Mouse (Mus musculus) MEL (cell line): ENCODE data around the gene Bgn.

Source experiments
- CTCF ChIP-seq, 3 experiments: IDR thresholded peaks in 2 of 3; conservative IDR thresholded peaks in 1 of 3; 2 replicates each; pipeline ENCODE4 v1.5.1; 2011 to 2012; ENCODE audit warnings: low read length in 3 of 3, low read depth in 2 of 3, mild to moderate bottlenecking in 2 of 3, improper control_type of control experiment in 1 of 3, inconsistent platforms in 1 of 3, mixed read lengths in 1 of 3, moderate library complexity in 1 of 3; ENCODE audit not compliant: control insufficient read depth in 1 of 3, insufficient read depth in 1 of 3, poor library complexity in 1 of 3, severe bottlenecking in 1 of 3
- E2F4 ChIP-seq: IDR thresholded peaks from 2 replicates; pipeline ENCODE4 v1.6.1; 2011; ENCODE audit warnings: low read depth, low read length, improper control_type of control experiment, borderline replicate concordance
- ELF1 ChIP-seq: IDR thresholded peaks from 2 replicates; pipeline ENCODE4 v1.6.1; 2014; ENCODE audit warnings: low read depth, mild to moderate bottlenecking, inconsistent platforms, low read length, improper control_type of control experiment, moderate library complexity
- EP300 ChIP-seq, 2 experiments: IDR thresholded peaks; 2 replicates each; pipeline ENCODE4 v1.6.1; 2011; ENCODE audit warnings: improper control_type of control experiment in 2 of 2, low read length in 2 of 2, low read depth in 1 of 2, mild to moderate bottlenecking in 1 of 2
- MXI1 ChIP-seq: IDR thresholded peaks from 2 replicates; pipeline ENCODE4 v1.6.1; 2011; ENCODE audit warnings: mild to moderate bottlenecking, low read depth, low read length, improper control_type of control experiment
- RCOR1 ChIP-seq: IDR thresholded peaks from 2 replicates; pipeline ENCODE4 v1.6.1; 2012; ENCODE audit warnings: low read depth, mild to moderate bottlenecking, inconsistent platforms, low read length, improper control_type of control experiment
- TCF12 ChIP-seq: IDR thresholded peaks from 2 replicates; pipeline ENCODE4 v1.6.1; 2014; ENCODE audit warnings: low read depth, mild to moderate bottlenecking, inconsistent platforms, low read length, improper control_type of control experiment, moderate library complexity
- UBTF ChIP-seq: IDR thresholded peaks from 2 replicates; pipeline ENCODE4 v1.6.1; 2012; ENCODE audit warnings: low read depth, mild to moderate bottlenecking, inconsistent platforms, low read length, improper control_type of control experiment, moderate library complexity, borderline replicate concordance; ENCODE audit not compliant: insufficient read depth

DNA sequence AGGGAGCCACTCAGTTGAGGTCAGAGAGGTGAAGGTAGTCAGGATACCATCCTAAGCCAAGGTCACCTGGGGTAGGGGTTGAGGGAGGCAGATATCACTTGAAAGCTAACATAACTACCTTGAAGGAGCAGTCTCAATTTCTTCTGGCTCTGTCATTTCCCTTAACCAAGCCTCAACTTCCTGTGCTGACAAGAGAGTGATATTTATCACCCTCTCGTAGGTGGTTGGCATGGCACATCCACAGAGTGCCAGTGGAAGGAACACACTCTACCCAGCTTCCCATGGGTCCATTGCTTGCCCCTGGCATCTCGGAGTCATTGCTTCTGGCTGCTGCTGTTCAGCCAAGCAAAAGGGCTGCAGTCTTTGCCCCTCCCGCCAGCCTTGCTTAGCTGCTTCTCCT, 37.3 kb downstream of the Bgn start:
- TF ChIP-seq CTCF (IDR thresholded peaks at IDR 0.05 in 2 of 3, conservative IDR thresholded peaks at IDR 0.05 in 1 of 3; ENCODE audit: control insufficient read depth in 1 of 3, insufficient read depth in 1 of 3, low read depth in 2 of 3, low read length in 3 of 3, poor library complexity in 1 of 3, severe bottlenecking in 1 of 3) (no peak), EP300 (IDR thresholded peaks at IDR 0.05; ENCODE audit: low read depth in 1 of 2, low read length in 2 of 2) (no peak), ELF1 (no peak), RCOR1 (no peak), E2F4 (no peak), MXI1 (no peak), UBTF (no peak), TCF12 (no peak)
